ENCODE assay signal across 5 mouse cellular contexts in the genomic region with DNA sequence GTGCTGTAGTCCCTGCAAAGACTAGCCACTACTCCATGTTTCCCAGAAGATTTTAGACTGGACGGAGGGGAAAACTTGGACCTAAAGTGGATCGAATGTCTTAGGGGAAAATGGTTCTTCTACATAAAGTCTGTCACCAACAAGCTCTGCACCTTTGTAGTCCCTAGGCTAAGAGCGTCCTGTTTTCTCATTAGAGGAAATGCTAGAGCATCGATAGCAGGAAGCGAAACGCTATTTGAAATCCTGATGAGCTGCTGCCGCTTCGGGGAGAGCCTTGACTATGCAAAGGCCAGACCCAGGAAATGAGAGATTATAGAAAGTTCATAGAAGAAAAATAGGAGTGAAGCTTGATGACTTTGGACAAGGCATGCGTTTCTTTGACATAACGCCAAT.
"Had no signal": no experiment of that assay in that cellular context is flagged by ENCODE, and none has a peak within 500 bp of the region (broad histone marks: within the 10 kb centered on the region; RNA-seq: fewer than 3 reads in every experiment).

No protein-coding gene starts in this region.

- H3K27me3 ChIP-seq: limb, embryonic 13.5 days; midbrain, embryonic 13.5 days; neural tube, embryonic 12.5 days had no signal

- H3K9ac ChIP-seq: limb, embryonic 13.5 days; liver, embryonic 15.5 days; midbrain, embryonic 13.5 days; neural tube, embryonic 12.5 days had no signal

- H3K4me2 ChIP-seq: limb, embryonic 13.5 days; liver, embryonic 15.5 days; midbrain, embryonic 13.5 days; neural tube, embryonic 12.5 days had no signal

- H3K4me1 ChIP-seq: liver, embryonic 15.5 days; neural tube, embryonic 12.5 days had no signal

- H3K4me3 ChIP-seq: limb, embryonic 13.5 days; liver, embryonic 15.5 days; midbrain, embryonic 13.5 days; neural tube, embryonic 12.5 days had no signal

- H3K9me3 ChIP-seq: limb, embryonic 13.5 days; liver, embryonic 15.5 days; midbrain, embryonic 13.5 days; neural tube, embryonic 12.5 days had no signal

- H3K36me3 ChIP-seq: limb, embryonic 13.5 days; liver, embryonic 15.5 days; midbrain, embryonic 13.5 days; neural tube, embryonic 12.5 days had no signal

- H3K27ac ChIP-seq: kidney, postnatal 0 days; limb, embryonic 13.5 days; liver, embryonic 15.5 days; midbrain, embryonic 13.5 days; neural tube, embryonic 12.5 days had no signal
